Mouse (Mus musculus): ENCODE measurements at regions not wholly inside any gene's neighbourhood (a gene's known extent, or its start where the extent isn't known, plus 50 kb on each side); places are given as distances from the start of the nearest gene placed in this dataset.
A peak's percentile ranks its signal among the peaks of the same experiment; 100 is the strongest.
"Not testable (repeated sequence)": the region's sequence is repeated elsewhere in the genome, so short reads cannot be mapped to it uniquely, and the experiment has no call there.

GRCm38 (mm10) chr13:111309848-111310692, 55.3 kb downstream of the Actbl2 start:
- DNase-seq (ENCODE audit: low read depth, low spot score), result no peak

- no peak for DNase-seq (ENCODE audit: low read depth, low spot score)
Observed at GRCm38 (mm10) chr13:111310693-111311045, 55.9 kb downstream of the Actbl2 start.

GRCm38 (mm10) chr13:111313506-111313905, 58.7 kb downstream of the Actbl2 start:
- not testable (repeated sequence) for DNase-seq (ENCODE audit: low read depth, low spot score)

GRCm38 (mm10) chr13:111317876-111318275, 63.1 kb downstream of the Actbl2 start:
- not testable (repeated sequence) for DNase-seq (ENCODE audit: low read depth, low spot score)

GRCm38 (mm10) chr13:111323206-111323605, 68.4 kb downstream of the Actbl2 start:
- no peak for DNase-seq (ENCODE audit: low read depth, low spot score)

- DNase-seq (ENCODE audit: low read depth, low spot score), result no peak
Observed at GRCm38 (mm10) chr13:111326096-111326665, 71.4 kb downstream of the Actbl2 start.

- DNase-seq (ENCODE audit: low read depth, low spot score), result no peak
Observed at GRCm38 (mm10) chr13:111333035-111333434, 78.2 kb downstream of the Actbl2 start.

- no peak for DNase-seq (ENCODE audit: low read depth, low spot score)
Observed at GRCm38 (mm10) chr13:111333851-111334250, 79.0 kb downstream of the Actbl2 start.

GRCm38 (mm10) chr13:111334258-111335052, 79.6 kb downstream of the Actbl2 start:
- DNase-seq (ENCODE audit: low read depth, low spot score), result no peak

- DNase-seq (ENCODE audit: low read depth, low spot score), result no peak
Observed at GRCm38 (mm10) chr13:111344981-111345380, 90.2 kb downstream of the Actbl2 start.

- peak; percentile 7 for DNase-seq (ENCODE audit: low read depth, low spot score)
Observed at GRCm38 (mm10) chr13:111345486-111346440, 91.0 kb downstream of the Actbl2 start.

- DNase-seq (ENCODE audit: low read depth, low spot score), result no peak
Observed at GRCm38 (mm10) chr13:111356520-111357456, 102.0 kb downstream of the Actbl2 start.

- DNase-seq (ENCODE audit: low read depth, low spot score), result no peak
Observed at GRCm38 (mm10) chr13:111361456-111361855, 106.6 kb downstream of the Actbl2 start.

- DNase-seq (ENCODE audit: low read depth, low spot score), result no peak
Observed at GRCm38 (mm10) chr13:111363176-111363739, 108.4 kb downstream of the Actbl2 start.

GRCm38 (mm10) chr13:111366871-111367270, 112.1 kb downstream of the Actbl2 start:
- no peak for DNase-seq (ENCODE audit: low read depth, low spot score)

- no peak for DNase-seq (ENCODE audit: low read depth, low spot score)
Observed at GRCm38 (mm10) chr13:111367620-111368019, 112.8 kb downstream of the Actbl2 start.

- no peak for DNase-seq (ENCODE audit: low read depth, low spot score)
Observed at GRCm38 (mm10) chr13:111369916-111370315, 115.1 kb downstream of the Actbl2 start.

- no peak for DNase-seq (ENCODE audit: low read depth, low spot score)
Observed at GRCm38 (mm10) chr13:111373281-111373680, 116.6 kb downstream of the Gpbp1 start.

- no peak for DNase-seq (ENCODE audit: low read depth, low spot score)
Observed at GRCm38 (mm10) chr13:111373801-111374200, 116.1 kb downstream of the Gpbp1 start.
